Mouse (Mus musculus) liver, postnatal 0 days (tissue): ENCODE results near the gene Fnip2. TPM values are rescaled to one million over a fixed set of nuclear protein-coding genes. Genes with fewer than 3 reads are reported as not detected.
"Not testable (repeated sequence)": the region's sequence is repeated elsewhere in the genome, so short reads cannot be mapped to it uniquely, and the experiment has no call there.

Experiments
- ATAC-seq: fragments of 200-750 bp; cut with Nextera tagmentation; 2 replicates; pipeline ENCODE4 v1.8.0; 2017; ENCODE audit warnings: mild to moderate bottlenecking, moderate library complexity
- DNase-seq: peaks from one replicate; pipeline ENCODE4 v3.0.0-alpha.2; 2016
- H3K27ac ChIP-seq: fragments of 300-500 bp; sonication (generic); 2 replicates; pipeline ENCODE4 v1.5.1; 2014; ENCODE audit warnings: antibody characterized with exemption, moderate library complexity, mild to moderate bottlenecking, low read depth
- H3K27me3 ChIP-seq: fragments of 300-500 bp; sonication (generic); 2 replicates; pipeline ENCODE4 v1.6.1; 2014; ENCODE audit warnings: low read length, control low read depth, mixed read lengths; ENCODE audit not compliant: insufficient read depth
- H3K36me3 ChIP-seq: fragments of 300-500 bp; sonication (generic); replicated peaks from 2 replicates; pipeline ENCODE4 v1.6.1; 2014; ENCODE audit warnings: mild to moderate bottlenecking, control low read depth, low read length, moderate library complexity, mixed read lengths; ENCODE audit not compliant: insufficient read depth
- H3K4me1 ChIP-seq: fragments of 300-500 bp; sonication (generic); 2 replicates; pipeline ENCODE4 v1.6.1; 2014; ENCODE audit warnings: antibody characterized with exemption, mild to moderate bottlenecking, control low read depth; ENCODE audit not compliant: insufficient read depth
- H3K4me2 ChIP-seq: fragments of 300-500 bp; sonication (generic); 2 replicates; pipeline ENCODE4 v1.6.1; 2014; ENCODE audit warnings: low read depth, mild to moderate bottlenecking, low read length, moderate library complexity, mixed read lengths
- H3K4me3 ChIP-seq: fragments of 300-500 bp; sonication (generic); 2 replicates; pipeline ENCODE4 v1.5.1; 2014; ENCODE audit warnings: low read depth, low read length
- H3K9ac ChIP-seq: fragments of 300-500 bp; sonication (generic); replicated peaks from 2 replicates; pipeline ENCODE4 v1.6.1; 2014; ENCODE audit warnings: mild to moderate bottlenecking, moderate library complexity
- H3K9me3 ChIP-seq: fragments of 300-500 bp; sonication (generic); 2 replicates; pipeline ENCODE4 v1.6.1; 2016; ENCODE audit warnings: mild to moderate bottlenecking, control low read depth, low read length, mixed read lengths
- CTCF ChIP-seq: sonication (generic); IDR thresholded peaks from 2 replicates; pipeline ENCODE4 v1.5.1; 2016; ENCODE audit warnings: antibody characterized with exemption, low read depth
- EP300 ChIP-seq: IDR thresholded peaks from 2 replicates; pipeline ENCODE4 v1.6.1; 2016; ENCODE audit warnings: antibody characterized with exemption, low read depth, mild to moderate bottlenecking
- WGBS: fragments of 180-500 bp; shearing (Covaris S2); extraction: QIAGEN DNeasy Blood & Tissue Kit; methylation state at CpG from one replicate; pipeline ENCODE4 v1.1.7; 2014; ENCODE audit not compliant: insufficient replicate concordance; 5-methylcytosine and 5-hydroxymethylcytosine counted together
- polyA plus RNA-seq: library from polyadenylated mRNA; unstranded; fragments of >200 nt; fragmentation: Nextera tagmentation; extraction: Ambion mirVana; gene quantifications from 2 replicates; pipeline ENCODE4 v1.2.1, GENCODE M21; 2015

Gene Fnip2
- polyA plus RNA-seq, 1 experiment from 2014 or later, result 3.0 TPM

GRCm38 (mm10) chr3:79455761-79456160 lies 111.8 kb downstream of the Fnip2 start:
- Histone ChIP-seq H3K4me2 (no peak overlapping the region), H3K9ac (no peak overlapping the region), H3K27me3 (no peaks in the 10 kb centered on the region), H3K27ac (no peak overlapping the region), H3K4me3 (no peak overlapping the region), H3K4me1 (no peaks in the 10 kb centered on the region), H3K9me3 (no peaks in the 10 kb centered on the region), H3K36me3 (peaks cover 22% of the 10 kb centered on the region)
- TF ChIP-seq CTCF, result no peak
- TF ChIP-seq EP300, result no peak
- DNase-seq (no peak), ATAC-seq (no peak)
- 88% methylated on average over 11 of the region's 11 CpGs for WGBS

GRCm38 (mm10) chr3:79452696-79453263 lies 114.8 kb downstream of the Fnip2 start:
- 89% methylated on average over 14 of the region's 14 CpGs for WGBS
- DNase-seq (no peak), ATAC-seq (no peak)
- no peak overlapping the region for H3K4me3 ChIP-seq
- H3K4me2 ChIP-seq, result no peak overlapping the region
- H3K9me3 ChIP-seq, result no peaks in the 10 kb centered on the region
- 0 out of 2 replicates have a peak, but pooled peaks cover 2% of the 10 kb centered on the region for H3K36me3 ChIP-seq
- H3K27me3 ChIP-seq, result no peaks in the 10 kb centered on the region
- no peaks in the 10 kb centered on the region for H3K4me1 ChIP-seq
- H3K9ac ChIP-seq, result no peak overlapping the region
- no peak overlapping the region for H3K27ac ChIP-seq
- TF ChIP-seq EP300, result no peak
- no peak for TF ChIP-seq CTCF

- Histone ChIP-seq H3K27me3 (no peaks in the 10 kb centered on the region), H3K9ac (no peak overlapping the region), H3K4me2 (no peak overlapping the region), H3K36me3 (no peaks in the 10 kb centered on the region), H3K4me3 (no peak overlapping the region), H3K9me3 (no peaks in the 10 kb centered on the region), H3K27ac (no peak overlapping the region), H3K4me1 (no peaks in the 10 kb centered on the region)
- no peak for ATAC-seq
- TF ChIP-seq CTCF, result no peak
- TF ChIP-seq EP300, result no peak
- no peak for DNase-seq
- 85% methylated on average over 7 of the region's 7 CpGs for WGBS
These were observed 118.2 kb downstream of the Fnip2 start for GRCm38 (mm10) chr3:79449361-79449760.

- WGBS, result 85% methylated on average over 5 of the region's 5 CpGs
- TF ChIP-seq EP300 (no peak), CTCF (no peak)
- DNase-seq (no peak), ATAC-seq (no peak)
- no peak overlapping the region for H3K4me3 ChIP-seq
- H3K9ac ChIP-seq, result no peak overlapping the region
- no peaks in the 10 kb centered on the region for H3K36me3 ChIP-seq
- H3K4me1 ChIP-seq, result no peaks in the 10 kb centered on the region
- no peaks in the 10 kb centered on the region for H3K9me3 ChIP-seq
- H3K27ac ChIP-seq, result no peak overlapping the region
- H3K27me3 ChIP-seq, result no peaks in the 10 kb centered on the region
- no peak overlapping the region for H3K4me2 ChIP-seq
These were observed 119.2 kb downstream of the Fnip2 start for GRCm38 (mm10) chr3:79448421-79448820.

- ATAC-seq, H3K9me3 ChIP-seq, H3K9ac ChIP-seq, H3K4me2 ChIP-seq, H3K27ac ChIP-seq, H3K27me3 ChIP-seq, H3K36me3 ChIP-seq, H3K4me1 ChIP-seq, H3K4me3 ChIP-seq, DNase-seq: not testable (repeated sequence)
- WGBS, result 74% methylated on average over 3 of the region's 3 CpGs
These were observed 120.9 kb downstream of the Fnip2 start for GRCm38 (mm10) chr3:79446648-79447047.

GRCm38 (mm10) chr3:79446124-79446523 lies 121.5 kb downstream of the Fnip2 start:
- DNase-seq (no peak), ATAC-seq (no peak)
- no peak overlapping the region for H3K4me3 ChIP-seq
- no peaks in the 10 kb centered on the region for H3K9me3 ChIP-seq
- 78% methylated on average over 4 of the region's 4 CpGs for WGBS
- H3K27me3 ChIP-seq, result no peaks in the 10 kb centered on the region
- no peak overlapping the region for H3K27ac ChIP-seq
- H3K36me3 ChIP-seq, result no peaks in the 10 kb centered on the region
- no peaks in the 10 kb centered on the region for H3K4me1 ChIP-seq
- H3K4me2 ChIP-seq, result no peak overlapping the region
- TF ChIP-seq EP300, result no peak
- no peak overlapping the region for H3K9ac ChIP-seq

GRCm38 (mm10) chr3:79445041-79445440 lies 122.6 kb downstream of the Fnip2 start:
- Histone ChIP-seq H3K4me1 (no peaks in the 10 kb centered on the region), H3K9me3 (no peaks in the 10 kb centered on the region), H3K9ac (no peak overlapping the region), H3K27ac (no peak overlapping the region), H3K36me3 (no peaks in the 10 kb centered on the region), H3K4me2 (no peak overlapping the region), H3K27me3 (no peaks in the 10 kb centered on the region), H3K4me3 (no peak overlapping the region)
- 68% methylated on average over 8 of the region's 8 CpGs for WGBS
- TF ChIP-seq EP300, result no peak
- no peak for DNase-seq
- ATAC-seq, result no peak
